Mouse (Mus musculus) cerebellum, adult 8-10 months (tissue): Measurements from ENCODE around the gene Vax2.

ENCODE experiments used
- DNase-seq: peaks from one replicate; pipeline ENCODE4 v3.0.0; 2022

Gene Vax2

GRCm38 (mm10) chr6:83711067-83711675, at the start of gene Vax2:
Vax2 (plus strand) TSS chr6:83711264.
- DNase-seq, result no peak

- no peak for DNase-seq
Observed at GRCm38 (mm10) chr6:83665009-83665408, 46.1 kb upstream of the Vax2 start.

- peak; percentile 64 for DNase-seq
Observed at GRCm38 (mm10) chr6:83673395-83673794, 37.7 kb upstream of the Vax2 start.

GRCm38 (mm10) chr6:83677757-83678156, 33.3 kb upstream of the Vax2 start, which contains the start of gene Cd207:
Cd207 (minus strand) TSS chr6:83677857.
- no peak for DNase-seq

GRCm38 (mm10) chr6:83689374-83689773, 21.7 kb upstream of the Vax2 start:
- no peak for DNase-seq

- no peak for DNase-seq
Observed at GRCm38 (mm10) chr6:83690277-83690676, 20.8 kb upstream of the Vax2 start.

- DNase-seq, result no peak
Observed at GRCm38 (mm10) chr6:83690936-83691335, 20.1 kb upstream of the Vax2 start.

GRCm38 (mm10) chr6:83692962-83693361, 18.1 kb upstream of the Vax2 start:
- no peak for DNase-seq

GRCm38 (mm10) chr6:83693835-83694234, 17.2 kb upstream of the Vax2 start:
- DNase-seq, result no peak

- DNase-seq, result no peak
Observed at GRCm38 (mm10) chr6:83695731-83696130, 15.3 kb upstream of the Vax2 start.

- DNase-seq, result no peak
Observed at GRCm38 (mm10) chr6:83696684-83697083, 14.4 kb upstream of the Vax2 start.

- DNase-seq, result no peak
Observed at GRCm38 (mm10) chr6:83697932-83698331, 13.1 kb upstream of the Vax2 start.

GRCm38 (mm10) chr6:83699971-83700370, 11.1 kb upstream of the Vax2 start:
- no peak for DNase-seq

GRCm38 (mm10) chr6:83701001-83701400, 10.1 kb upstream of the Vax2 start:
- no peak for DNase-seq

GRCm38 (mm10) chr6:83702146-83702999, 8.7 kb upstream of the Vax2 start:
- no peak for DNase-seq

GRCm38 (mm10) chr6:83703000-83703721, 7.9 kb upstream of the Vax2 start:
- no peak for DNase-seq

GRCm38 (mm10) chr6:83703722-83704078, 7.4 kb upstream of the Vax2 start:
- no peak for DNase-seq

- no peak for DNase-seq
Observed at GRCm38 (mm10) chr6:83704294-83704693, 6.8 kb upstream of the Vax2 start.

- no peak for DNase-seq
Observed at GRCm38 (mm10) chr6:83704701-83705100, 6.4 kb upstream of the Vax2 start.

GRCm38 (mm10) chr6:83707738-83708510, 3.1 kb upstream of the Vax2 start:
- DNase-seq, result no peak

- no peak for DNase-seq
Observed at GRCm38 (mm10) chr6:83710361-83711066, 550 bp upstream of the Vax2 start.
